Mouse (Mus musculus): ENCODE measurements around the gene Adgre4. TPM values are rescaled to one million over a fixed set of nuclear protein-coding genes. Genes with fewer than 3 reads are reported as not detected.
"Not testable (repeated sequence)": the region's sequence is repeated elsewhere in the genome, so short reads cannot be mapped to it uniquely, and the experiment has no call there.

The Adgre4 gene
- polyA plus RNA-seq, 1 experiment: 1.3 TPM

- Histone ChIP-seq H3K4me3 (replicated peaks; ENCODE audit: control insufficient read depth, low read depth, low read length) (no peak overlapping the region), H3K27ac (ENCODE audit: control insufficient read depth, insufficient read depth, low read depth, low read length, poor library complexity) (no peak overlapping the region), H3K4me1 (ENCODE audit: control insufficient read depth, insufficient read depth, low read length) (no peaks in the 10 kb centered on the region)
- 60% methylated on average over 2 of the region's 2 CpGs for WGBS
- no peak for TF ChIP-seq CTCF (IDR thresholded peaks at IDR 0.05; ENCODE audit: control insufficient read depth, insufficient read depth, low read length)
- no peak for TF ChIP-seq POLR2A (IDR thresholded peaks at IDR 0.05; ENCODE audit: borderline replicate concordance, control insufficient read depth, low read depth, low read length)
These were observed 135.1 kb downstream of the Adgre4 start for GRCm38 (mm10) chr17:55884912-55885311.

GRCm38 (mm10) chr17:55892406-55892955 is 142.7 kb downstream of the Adgre4 start:
- peak overlapping the region; percentile 64 for H3K4me3 ChIP-seq (replicated peaks; ENCODE audit: control insufficient read depth, low read depth, low read length)
- 5% methylated on average over 6 of the region's 8 CpGs for WGBS

GRCm38 (mm10) chr17:55903087-55903486 is 153.3 kb downstream of the Adgre4 start:
- TF ChIP-seq POLR2A (IDR thresholded peaks at IDR 0.05; ENCODE audit: borderline replicate concordance, control insufficient read depth, low read depth, low read length) (no peak), CTCF (IDR thresholded peaks at IDR 0.05; ENCODE audit: control insufficient read depth, insufficient read depth, low read length) (no peak)
- H3K4me1 ChIP-seq (ENCODE audit: control insufficient read depth, insufficient read depth, low read length): no peaks in the 10 kb centered on the region
- 45% methylated on average over 2 of the region's 2 CpGs for WGBS
- no peak overlapping the region for H3K4me3 ChIP-seq (replicated peaks; ENCODE audit: control insufficient read depth, low read depth, low read length)
- H3K27ac ChIP-seq (ENCODE audit: control insufficient read depth, insufficient read depth, low read depth, low read length, poor library complexity): no peak overlapping the region

More at GRCm38 (mm10) chr17:55892406-55892955, 142.7 kb downstream of the Adgre4 start:
- not testable (repeated sequence) for H3K4me1 ChIP-seq (ENCODE audit: control insufficient read depth, insufficient read depth, low read length)
- H3K27ac ChIP-seq (ENCODE audit: control insufficient read depth, insufficient read depth, low read depth, low read length, poor library complexity): peak overlapping the region; percentile 55; the same call in 1 of the 2 replicates

Other genes with a start within 250 kb of the Adgre4 start
- not detected in 2 replicates for gene Vmn2r118, start 124.8 kb upstream of the Adgre4 start, polyA plus RNA-seq (2011; ENCODE audit: insufficient read depth, insufficient read length, low replicate concordance, missing spikeins)
- gene Pot1b, start 37.4 kb upstream of the Adgre4 start, polyA plus RNA-seq (2011; ENCODE audit: insufficient read depth, insufficient read length, low replicate concordance, missing spikeins): 7.9 and 16.0 TPM in 2 replicates
- not detected in 2 replicates for gene Zfp119a, start 128.9 kb downstream of the Adgre4 start, polyA plus RNA-seq (2011; ENCODE audit: insufficient read depth, insufficient read length, low replicate concordance, missing spikeins)
- 4.0 and 8.3 TPM in 2 replicates for gene Zfp959, start 142.1 kb downstream of the Adgre4 start, polyA plus RNA-seq (2011; ENCODE audit: insufficient read depth, insufficient read length, low replicate concordance, missing spikeins)
- 1.4 TPM in 1 of 2 replicates, not detected in the other for gene Zfp119b, start 199.5 kb downstream of the Adgre4 start, polyA plus RNA-seq (2011; ENCODE audit: insufficient read depth, insufficient read length, low replicate concordance, missing spikeins)
- gene Ebi3, start 202.7 kb downstream of the Adgre4 start, polyA plus RNA-seq (2011; ENCODE audit: insufficient read depth, insufficient read length, low replicate concordance, missing spikeins): 8.5 and 34.4 TPM in 2 replicates
- gene Yju2, start 209.1 kb downstream of the Adgre4 start, polyA plus RNA-seq (2011; ENCODE audit: insufficient read depth, insufficient read length, low replicate concordance, missing spikeins): 9.3 and 12.3 TPM in 2 replicates
- gene Shd, start 220.5 kb downstream of the Adgre4 start, polyA plus RNA-seq (2011; ENCODE audit: insufficient read depth, insufficient read length, low replicate concordance, missing spikeins): 1.6 TPM in 1 of 2 replicates, not detected in the other
- not detected in 2 replicates for gene Fsd1, start 236.5 kb downstream of the Adgre4 start, polyA plus RNA-seq (2011; ENCODE audit: insufficient read depth, insufficient read length, low replicate concordance, missing spikeins)

Measured in bone marrow, adult 2 months (tissue).